ENCODE assay signal across 20 mouse cellular contexts in genomic region chr15:24296798-24297197, GRCm38 (mm10).
DNase-seq lines count a peak whose midpoint lies in the region; TF ChIP-seq lines count a peak whose summit lies in the region.
"Had no signal": no experiment of that assay in that cellular context is flagged by ENCODE, and none has a peak within 500 bp of the region (broad histone marks: within the 10 kb centered on the region; RNA-seq: fewer than 3 reads in every experiment).

No protein-coding gene starts in this region.

- no peak overlapping the region for H3K27ac ChIP-seq in left cerebral cortex, adult 2 months
- H3K27ac ChIP-seq: heart, adult 2 months; heart, embryonic 10.5 days; heart, embryonic 13.5 days; hindbrain, embryonic 12.5 days; hindbrain, embryonic 15.5 days had no signal

- H3K4me3 ChIP-seq in left cerebral cortex, adult 2 months, result no peak overlapping the region
- H3K4me3 ChIP-seq: heart, adult 2 months; heart, embryonic 10.5 days; heart, embryonic 13.5 days; hindbrain, embryonic 12.5 days; hindbrain, embryonic 15.5 days had no signal

- DNase-seq in cerebellum, adult 11-12 months, result peak; percentile 13
- DNase-seq in cerebellum, adult 11 months, result no peak
- peak; percentile 6 to 20 for DNase-seq in cerebellum, adult 18-20 months
- peak; percentile 15 for DNase-seq in cerebellum, adult 8-10 months
- peak; percentile 10 to 11 for DNase-seq in cerebellum, postnatal 14 days
- no peak for DNase-seq in frontal cortex, postnatal 10 days (ENCODE audit: low spot score in 2 of 2)
- no peak for DNase-seq in left cerebral cortex, adult 2 months (ENCODE audit: extremely low spot score in 1 of 2, low spot score in 2 of 2)
- DNase-seq: adrenal gland, postnatal 10 days; adrenal gland, postnatal 36 days; B cell, adult 2 months; embryo, embryonic 11 days; forebrain, postnatal 0 days; gastrocnemius, postnatal 25 days; heart, adult 2 months; heart, postnatal 14 days; kidney, adult 2 months had no signal

- intact Hi-C loops in left cerebral cortex, adult 2 months (cut with DNase I), result no loop called here

- TF ChIP-seq CTCF in left cerebral cortex, adult 2 months (IDR thresholded peaks at IDR 0.05), result no peak

Comparison
In these comparisons a context has a peak if more than half of its experiments do, and no peak if none do; other contexts are left out.
1. DNase-seq: peak in cerebellum, adult 11-12 months (single experiment), cerebellum, adult 18-20 months (2 of 2), cerebellum, adult 8-10 months (single experiment) and cerebellum, postnatal 14 days (2 of 2); none in cerebellum, adult 11 months (single experiment), frontal cortex, postnatal 10 days (0 of 2) and left cerebral cortex, adult 2 months (0 of 2).